Mouse (Mus musculus) neural tube, embryonic 11.5 days (tissue): ENCODE data around the gene Sfswap. TPM values are rescaled to one million over a fixed set of nuclear protein-coding genes. Genes with fewer than 3 reads are reported as not detected.
A peak's percentile ranks its signal among the peaks of the same experiment; 100 is the strongest.
"Not testable (repeated sequence)": the region's sequence is repeated elsewhere in the genome, so short reads cannot be mapped to it uniquely, and the experiment has no call there.

Source experiments
- ATAC-seq: fragments of 200-750 bp; cut with Nextera tagmentation; 2 replicates; pipeline ENCODE4 v1.8.0; 2017; ENCODE audit warnings: moderate number of reproducible peaks, mild to moderate bottlenecking, moderate TSS enrichment, moderate library complexity; ENCODE audit not compliant: insufficient read depth, low FRiP score, low TSS enrichment
- DNase-seq: peaks from one replicate; pipeline ENCODE4 v3.0.0-alpha.2; 2015; ENCODE audit warnings: low spot score
- H3K27ac ChIP-seq: fragments of 300-500 bp; sonication (generic); 2 replicates; pipeline ENCODE4 v1.5.1; 2014; ENCODE audit warnings: low read depth, mild to moderate bottlenecking, low read length
- H3K27me3 ChIP-seq: fragments of 300-500 bp; sonication (generic); 2 replicates; pipeline ENCODE4 v1.6.1; 2014; ENCODE audit warnings: mild to moderate bottlenecking, low read length, mixed read lengths; ENCODE audit not compliant: control insufficient read depth, insufficient read depth
- H3K36me3 ChIP-seq: fragments of 300-500 bp; sonication (generic); 2 replicates; pipeline ENCODE4 v1.6.1; 2014; ENCODE audit warnings: mild to moderate bottlenecking, low read length, moderate library complexity, mixed read lengths; ENCODE audit not compliant: control insufficient read depth, insufficient read depth
- H3K4me1 ChIP-seq: fragments of 300-500 bp; sonication (generic); 2 replicates; pipeline ENCODE4 v1.6.1; 2014; ENCODE audit warnings: low read length, mixed read lengths; ENCODE audit not compliant: control insufficient read depth, insufficient read depth
- H3K4me2 ChIP-seq: fragments of 300-500 bp; sonication (generic); 2 replicates; pipeline ENCODE4 v1.6.1; 2014; ENCODE audit warnings: low read depth, mild to moderate bottlenecking, moderate library complexity
- H3K4me3 ChIP-seq: fragments of 300-500 bp; sonication (generic); 2 replicates; pipeline ENCODE4 v1.5.1; 2014; ENCODE audit warnings: low read depth, low read length
- H3K9ac ChIP-seq: fragments of 300-500 bp; sonication (generic); 2 replicates; pipeline ENCODE4 v1.6.1; 2014; ENCODE audit warnings: mild to moderate bottlenecking, low read length
- H3K9me3 ChIP-seq: fragments of 300-500 bp; sonication (generic); 2 replicates; pipeline ENCODE4 v1.6.1; 2016; ENCODE audit warnings: low read length; ENCODE audit not compliant: control insufficient read depth
- WGBS: fragments of 180-500 bp; shearing (Covaris S2); extraction: QIAGEN DNeasy Blood & Tissue Kit; methylation state at CpG from one replicate; pipeline ENCODE4 v1.1.7; 2014; 5-methylcytosine and 5-hydroxymethylcytosine counted together
- polyA plus RNA-seq: library from polyadenylated mRNA; unstranded; fragments of >200 nt; fragmentation: Nextera tagmentation; extraction: Ambion mirVana; gene quantifications from 2 replicates; pipeline ENCODE4 v1.2.1, GENCODE M21; 2014

Sfswap gene
- polyA plus RNA-seq, 1 experiment from 2014 or later = 49.1 TPM

GRCm38 (mm10) chr5:129463648-129464047 is 37.4 kb upstream of the Sfswap start:
- H3K9ac ChIP-seq, H3K27me3 ChIP-seq, H3K4me1 ChIP-seq, ATAC-seq, H3K36me3 ChIP-seq, DNase-seq, H3K4me2 ChIP-seq, H3K9me3 ChIP-seq, H3K4me3 ChIP-seq, H3K27ac ChIP-seq: not testable (repeated sequence)
- 58% methylated on average over 9 of the region's 9 CpGs for WGBS

DNA sequence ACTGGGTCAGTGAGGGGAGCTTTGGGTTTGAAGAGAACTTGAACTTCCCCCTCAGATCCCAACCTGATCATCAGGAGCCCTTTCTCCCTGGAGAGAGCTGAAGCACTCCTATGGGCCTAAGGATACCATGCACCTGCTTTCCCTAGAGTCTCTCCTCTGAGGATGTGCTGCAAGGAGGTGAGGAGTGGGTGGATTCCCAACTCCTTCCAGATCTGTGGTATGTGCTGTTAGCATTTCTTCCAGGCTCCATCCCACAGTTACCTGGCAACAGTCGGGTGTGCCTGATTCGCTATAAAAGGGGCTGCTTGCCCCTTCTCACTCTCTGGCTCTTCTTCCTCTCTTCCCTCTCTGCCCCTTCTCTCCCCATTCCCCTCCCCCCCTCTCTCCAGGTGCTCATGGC is 35.2 kb upstream of the Sfswap start:
- no peaks in the 10 kb centered on the region for H3K4me1 ChIP-seq
- H3K9ac ChIP-seq = no peak overlapping the region
- H3K9me3 ChIP-seq = no peaks in the 10 kb centered on the region
- DNase-seq = no peak
- no peaks in the 10 kb centered on the region for H3K27me3 ChIP-seq
- H3K27ac ChIP-seq = no peak overlapping the region
- H3K36me3 ChIP-seq = no peaks in the 10 kb centered on the region
- no peak for ATAC-seq
- H3K4me3 ChIP-seq = no peak overlapping the region
- no peak overlapping the region for H3K4me2 ChIP-seq
- WGBS = 83% methylated on average over 2 of the region's 2 CpGs

DNA sequence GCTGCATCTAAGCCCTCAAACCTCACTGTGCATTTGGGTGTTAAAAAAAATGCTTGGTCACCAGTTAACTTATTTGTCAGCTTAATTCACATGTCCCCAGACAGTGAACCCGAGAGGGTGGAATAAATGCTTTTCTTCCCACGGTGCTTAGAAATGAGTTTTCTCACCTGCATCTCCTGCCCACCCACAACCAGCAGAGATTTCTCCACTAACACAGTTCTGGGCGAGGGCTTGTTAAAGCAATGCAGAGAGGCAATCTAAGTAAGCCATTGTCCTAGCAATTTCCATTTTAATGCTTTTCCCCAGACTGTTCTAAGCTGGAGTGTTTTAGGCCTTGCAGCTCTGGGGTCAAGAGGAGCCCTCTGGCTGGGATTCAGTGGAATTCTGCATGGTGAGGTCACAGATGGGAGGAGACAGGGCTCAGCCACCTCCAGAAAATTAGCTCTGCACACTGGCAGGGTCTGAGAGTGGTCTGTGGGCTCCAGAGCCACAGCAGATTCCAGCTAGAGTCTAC is 25.4 kb upstream of the Sfswap start:
- Histone ChIP-seq H3K27me3 (no peaks in the 10 kb centered on the region), H3K9me3 (no peaks in the 10 kb centered on the region), H3K4me1 (no peaks in the 10 kb centered on the region), H3K9ac (no peak overlapping the region), H3K36me3 (no peaks in the 10 kb centered on the region), H3K4me3 (no peak overlapping the region), H3K27ac (no peak overlapping the region), H3K4me2 (no peak overlapping the region)
- DNase-seq (no peak), ATAC-seq (no peak)
- 59% methylated on average over 3 of the region's 3 CpGs for WGBS

- Histone ChIP-seq H3K4me3 (no peak overlapping the region), H3K9me3 (no peaks in the 10 kb centered on the region), H3K27me3 (no peaks in the 10 kb centered on the region), H3K36me3 (no peaks in the 10 kb centered on the region), H3K27ac (no peak overlapping the region), H3K4me2 (peak overlapping the region; percentile 12; the same call in 1 of the 2 replicates), H3K4me1 (peaks cover 8% of the 10 kb centered on the region; the same call in 1 of the 2 replicates), H3K9ac (no peak overlapping the region)
- peak; percentile 56 for DNase-seq
- ATAC-seq = no peak
- WGBS = 8% methylated on average over 10 of the region's 10 CpGs
These were observed 11.1 kb upstream of the Sfswap start for GRCm38 (mm10) chr5:129489879-129490278.

GRCm38 (mm10) chr5:129501671-129502070 is 650 bp downstream of the Sfswap start:
- Histone ChIP-seq H3K36me3 (peaks cover 7% of the 10 kb centered on the region; the same call in 1 of the 2 replicates), H3K9me3 (no peaks in the 10 kb centered on the region), H3K9ac (peak overlapping the region; percentile 95), H3K27me3 (no peaks in the 10 kb centered on the region), H3K4me3 (peak overlapping the region; percentile 99), H3K4me2 (peak overlapping the region; percentile 87), H3K27ac (no peak overlapping the region; the same call in 1 of the 2 replicates), H3K4me1 (peaks cover 9% of the 10 kb centered on the region)
- no peak for DNase-seq
- under 1% methylated on average over 43 of the region's 44 CpGs for WGBS
- 0 out of 2 replicates have a peak, but pooled peaks have one; percentile 9 for ATAC-seq

- WGBS = 95% methylated on average over 4 of the region's 4 CpGs
- no peaks in the 10 kb centered on the region for H3K9me3 ChIP-seq
- H3K4me1 ChIP-seq = peaks cover 9% of the 10 kb centered on the region
- H3K9ac ChIP-seq = no peak overlapping the region
- ATAC-seq (no peak), DNase-seq (no peak)
- H3K4me2 ChIP-seq = no peak overlapping the region
- peaks cover 31% of the 10 kb centered on the region for H3K36me3 ChIP-seq
- H3K4me3 ChIP-seq = no peak overlapping the region
- H3K27ac ChIP-seq = no peak overlapping the region
- no peaks in the 10 kb centered on the region for H3K27me3 ChIP-seq
These were observed 5.9 kb downstream of the Sfswap start for GRCm38 (mm10) chr5:129506886-129507285.

GRCm38 (mm10) chr5:129518180-129518579 is 17.2 kb downstream of the Sfswap start:
- Histone ChIP-seq H3K36me3 (peaks cover 15% of the 10 kb centered on the region), H3K27ac (no peak overlapping the region), H3K9me3 (no peaks in the 10 kb centered on the region), H3K4me2 (no peak overlapping the region), H3K4me1 (no peaks in the 10 kb centered on the region), H3K4me3 (no peak overlapping the region), H3K9ac (no peak overlapping the region), H3K27me3 (no peaks in the 10 kb centered on the region)
- 95% methylated on average over 4 of the region's 4 CpGs for WGBS
- DNase-seq (no peak), ATAC-seq (no peak)

DNA sequence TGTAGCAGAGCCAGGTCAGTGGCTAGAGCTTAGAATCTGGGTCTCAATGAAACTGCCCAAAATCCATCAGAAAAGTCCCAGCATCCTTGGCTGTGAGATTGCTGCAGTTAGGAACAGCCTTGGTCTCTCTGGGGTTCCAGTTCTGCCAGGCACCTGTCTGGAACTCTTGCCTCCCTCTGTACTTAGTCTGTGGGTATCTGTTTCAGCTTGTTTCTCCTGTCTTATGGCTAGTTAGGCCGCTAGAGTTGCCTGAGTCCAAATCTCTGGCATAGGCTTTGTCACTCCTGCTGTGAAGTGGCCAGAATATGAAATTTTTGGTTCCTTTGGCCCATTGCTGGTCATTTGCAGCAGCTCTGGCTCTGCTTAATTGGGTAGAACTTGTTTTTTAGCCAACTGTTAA is 17.8 kb downstream of the Sfswap start:
- H3K27ac ChIP-seq = no peak overlapping the region
- H3K36me3 ChIP-seq = peaks cover 13% of the 10 kb centered on the region
- no peak overlapping the region for H3K4me3 ChIP-seq
- H3K27me3 ChIP-seq = no peaks in the 10 kb centered on the region
- DNase-seq (no peak), ATAC-seq (no peak)
- H3K4me2 ChIP-seq = no peak overlapping the region
- WGBS = 93% methylated on average over 1 of the region's 1 CpGs
- H3K4me1 ChIP-seq = no peaks in the 10 kb centered on the region
- H3K9me3 ChIP-seq = no peaks in the 10 kb centered on the region
- no peak overlapping the region for H3K9ac ChIP-seq

- ATAC-seq = no peak
These were observed 18.6 kb downstream of the Sfswap start for GRCm38 (mm10) chr5:129519591-129519990.

More at GRCm38 (mm10) chr5:129519591-129519990, 18.6 kb downstream of the Sfswap start:
- Histone ChIP-seq H3K9ac (no peak overlapping the region), H3K36me3 (peaks cover 11% of the 10 kb centered on the region), H3K4me2 (no peak overlapping the region), H3K4me3 (no peak overlapping the region), H3K9me3 (no peaks in the 10 kb centered on the region), H3K4me1 (no peaks in the 10 kb centered on the region), H3K27me3 (no peaks in the 10 kb centered on the region), H3K27ac (no peak overlapping the region)
- no peak for DNase-seq
- WGBS = 95% methylated on average over 2 of the region's 2 CpGs
